Mouse (Mus musculus): Measurements from ENCODE around the gene Mcur1. TPM values are rescaled to one million over a fixed set of nuclear protein-coding genes. Genes with fewer than 3 reads are reported as not detected.

The Mcur1 gene
- polyA plus RNA-seq, 1 experiment: 15.7 TPM

DNA sequence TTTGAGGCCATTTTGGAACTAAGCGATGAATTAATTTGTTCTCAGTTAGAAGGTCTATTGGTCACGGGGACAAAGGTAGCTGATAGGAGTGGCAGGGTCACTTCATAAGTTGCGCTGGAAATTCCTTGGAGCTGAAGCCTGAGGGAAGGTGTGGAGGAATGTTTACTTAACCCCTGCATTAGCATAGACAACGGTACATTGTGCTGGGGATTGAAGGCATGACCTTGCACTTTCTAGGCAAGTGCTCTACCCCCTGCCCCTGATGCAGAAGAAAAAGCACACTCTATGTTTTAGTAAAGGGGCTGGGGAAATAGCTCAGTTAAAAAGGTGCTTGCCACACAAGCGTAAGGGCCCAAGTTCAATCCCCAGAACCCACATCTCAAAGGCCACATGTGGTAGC, 33.7 kb downstream of the Mcur1 start:
- DNase-seq (ENCODE audit: low spot score): no peak

DNA sequence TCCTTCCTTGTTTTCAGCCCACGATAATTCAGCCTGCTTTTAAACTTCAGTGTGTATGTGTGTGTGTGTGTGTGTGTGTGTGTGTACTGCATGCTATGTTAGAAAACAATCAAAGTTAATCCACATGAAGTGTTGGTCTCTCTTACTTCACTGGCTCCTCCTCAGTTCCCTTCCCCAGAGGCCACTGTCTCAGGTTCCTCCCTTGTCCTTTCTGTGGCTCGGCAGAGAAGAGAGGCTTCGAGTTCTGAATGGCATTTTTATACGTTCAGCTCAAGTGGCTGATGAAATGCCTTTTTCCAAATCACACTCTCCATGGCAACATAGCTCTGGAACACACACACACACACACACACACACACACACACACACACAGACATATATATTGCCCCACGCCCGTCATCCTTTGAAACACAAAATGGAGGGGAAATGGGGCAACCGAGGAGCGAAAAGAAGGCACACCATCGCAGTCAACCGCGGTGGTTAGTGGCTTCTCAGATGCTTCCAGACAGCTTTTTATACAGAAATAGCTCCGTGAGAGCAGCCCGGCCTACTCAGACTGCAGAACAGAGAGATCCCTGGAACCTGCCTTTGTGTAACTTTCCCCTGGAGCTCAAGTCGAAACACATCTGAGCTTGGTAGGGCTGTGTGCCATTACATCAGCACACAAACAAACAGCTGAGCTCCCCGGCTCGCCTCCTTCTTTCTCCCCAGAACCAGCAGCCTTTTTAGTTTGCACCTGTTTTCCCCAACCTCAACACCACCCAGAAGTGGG, 34.4 kb downstream of the Mcur1 start:
- DNase-seq (ENCODE audit: low spot score): no peak

- DNase-seq (ENCODE audit: low spot score): no peak
Observed at GRCm38 (mm10) chr13:43524491-43525362, 35.3 kb downstream of the Mcur1 start.

- no peak for DNase-seq (ENCODE audit: low spot score)
Observed at GRCm38 (mm10) chr13:43523906-43524480, 36.0 kb downstream of the Mcur1 start.

DNA sequence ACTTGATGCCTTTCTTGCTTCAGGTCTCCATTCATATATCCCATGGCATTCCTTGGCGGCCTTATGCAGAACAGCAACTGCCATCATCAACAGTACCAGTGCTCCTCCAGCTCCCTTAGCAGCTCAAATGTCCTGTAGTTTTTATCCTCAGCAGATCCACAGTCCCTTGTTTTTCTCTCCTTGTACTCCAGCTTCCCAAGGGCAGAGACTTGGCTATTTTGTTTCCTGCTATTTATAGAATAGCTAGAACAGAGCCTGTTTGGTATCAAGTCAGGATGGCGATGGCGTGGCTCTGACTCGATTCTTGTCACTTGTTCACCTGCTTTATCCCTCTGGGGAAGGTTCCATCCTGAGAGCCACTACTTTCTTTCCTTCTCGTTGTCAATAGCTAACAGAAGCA, 38.1 kb downstream of the Mcur1 start:
- DNase-seq (ENCODE audit: low spot score): no peak

DNA sequence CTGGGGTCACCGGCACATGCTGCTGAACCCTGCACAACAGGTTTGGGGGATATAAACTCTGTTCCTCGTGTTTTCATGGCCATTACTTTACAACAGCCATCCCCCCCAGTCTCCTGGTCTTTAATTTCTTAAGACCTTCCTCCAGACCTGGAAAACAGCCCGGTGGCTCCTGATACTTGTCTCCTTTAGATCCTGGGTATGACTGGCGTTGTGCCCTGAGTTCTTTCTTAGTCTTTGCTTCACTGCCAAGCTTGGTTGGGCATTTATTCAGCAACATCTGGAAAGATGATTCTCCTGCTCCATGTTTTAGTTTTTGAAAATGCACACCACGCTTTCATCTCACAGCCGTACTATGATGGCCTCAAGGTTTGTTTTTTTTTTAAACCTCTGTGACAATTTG, 40.7 kb downstream of the Mcur1 start:
- no peak for DNase-seq (ENCODE audit: low spot score)

DNA sequence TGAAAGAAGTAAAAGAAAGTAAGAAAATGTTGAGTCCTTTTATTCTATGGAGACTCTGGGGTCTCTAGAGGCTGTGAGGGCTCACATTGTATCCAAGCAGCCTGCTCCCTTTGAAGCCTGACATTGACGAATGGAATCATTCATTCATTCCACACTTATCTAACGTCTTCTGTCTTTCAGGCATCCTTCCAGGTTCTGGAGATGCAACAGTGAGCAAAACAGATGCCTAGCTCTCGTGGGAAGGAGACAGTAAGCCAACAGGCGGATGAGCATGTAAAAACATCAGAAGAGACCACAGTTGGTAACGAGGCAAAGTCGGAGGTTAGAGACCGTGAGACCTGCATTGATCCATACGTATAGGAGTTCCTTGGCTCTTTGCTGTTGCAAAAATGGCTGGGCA, 42.6 kb downstream of the Mcur1 start:
- no peak for DNase-seq (ENCODE audit: low spot score)

DNA sequence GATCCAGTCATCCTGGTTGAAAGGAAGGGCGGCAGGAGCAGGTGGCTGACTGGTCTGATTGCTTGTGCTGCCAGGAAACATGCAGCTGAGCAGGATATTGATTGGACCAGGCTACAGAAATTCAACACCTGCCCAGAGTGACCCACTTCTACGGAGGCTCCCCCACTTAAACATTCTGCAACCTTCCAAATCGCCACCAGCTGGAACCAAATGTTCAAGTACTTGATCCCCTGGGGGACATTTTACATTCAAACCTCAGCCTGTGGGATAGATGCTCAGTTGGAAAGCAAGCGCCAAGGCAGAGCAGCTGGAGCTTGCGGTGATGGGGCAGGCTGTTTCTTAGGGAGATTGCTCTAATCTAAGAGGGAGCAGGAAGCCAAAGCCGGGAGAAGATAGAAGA, 43.1 kb downstream of the Mcur1 start:
- no peak for DNase-seq (ENCODE audit: low spot score)

DNA sequence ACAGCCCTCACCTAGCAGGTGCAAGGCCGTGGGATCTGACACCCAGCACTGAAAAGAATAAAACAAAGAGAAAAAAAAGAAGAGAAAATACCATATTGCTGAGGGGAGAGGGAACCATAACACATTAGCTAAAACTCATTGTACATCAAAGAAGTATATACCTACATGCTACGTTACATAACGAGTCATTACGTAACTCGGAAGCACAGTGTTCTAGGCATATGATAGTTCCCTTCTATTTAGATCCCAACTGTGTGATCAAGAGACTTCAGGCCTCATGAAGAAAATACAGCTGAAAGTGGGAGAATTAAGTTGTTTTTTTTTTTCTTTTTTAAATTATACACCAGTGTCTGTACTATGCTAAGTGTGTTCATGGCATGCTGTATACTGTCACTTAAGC, 43.9 kb downstream of the Mcur1 start:
- no peak for DNase-seq (ENCODE audit: low spot score)

DNA sequence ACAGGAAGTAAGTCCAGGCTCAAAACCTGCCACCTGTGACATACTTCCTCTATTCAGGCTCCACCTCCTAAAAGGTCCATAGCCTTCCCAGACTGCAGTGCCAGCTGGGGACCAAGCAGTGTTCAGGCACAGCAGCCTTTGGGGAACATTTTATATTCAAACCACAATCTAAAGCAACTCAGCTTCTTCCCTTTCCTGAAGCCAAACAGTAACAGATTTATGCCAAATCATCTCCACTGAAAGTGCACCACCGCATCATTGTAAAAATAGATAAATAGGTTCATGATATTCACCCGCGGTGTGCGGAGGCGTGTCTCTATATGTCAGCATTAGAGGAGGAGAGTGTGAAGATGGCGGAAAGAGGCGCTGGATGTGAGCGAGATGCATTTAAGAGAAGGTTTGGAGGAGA, 45.0 kb downstream of the Mcur1 start:
- no peak for DNase-seq (ENCODE audit: low spot score)

GRCm38 (mm10) chr13:43512736-43513135, 47.3 kb downstream of the Mcur1 start:
- DNase-seq (ENCODE audit: low spot score): no peak

DNA sequence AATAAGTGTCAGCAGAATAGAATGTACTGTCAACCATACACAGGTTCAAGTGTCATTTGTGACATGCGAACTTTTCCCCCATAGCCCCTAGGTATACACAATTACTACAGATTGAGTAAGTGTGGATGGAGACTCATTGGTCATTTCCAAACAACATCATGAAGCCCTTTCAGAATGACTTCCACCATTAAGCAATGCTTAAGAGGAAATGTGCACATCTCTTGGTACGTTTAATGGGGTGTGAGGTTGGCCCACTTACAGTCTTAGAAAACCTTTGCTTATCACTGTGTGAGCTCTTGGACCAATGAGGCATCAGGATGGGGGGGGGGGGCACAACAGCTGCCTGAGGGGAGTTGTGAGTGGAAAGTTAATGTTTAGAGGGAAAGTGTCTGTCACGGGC, 54.2 kb downstream of the Mcur1 start:
- no peak for DNase-seq (ENCODE audit: low spot score)

DNA sequence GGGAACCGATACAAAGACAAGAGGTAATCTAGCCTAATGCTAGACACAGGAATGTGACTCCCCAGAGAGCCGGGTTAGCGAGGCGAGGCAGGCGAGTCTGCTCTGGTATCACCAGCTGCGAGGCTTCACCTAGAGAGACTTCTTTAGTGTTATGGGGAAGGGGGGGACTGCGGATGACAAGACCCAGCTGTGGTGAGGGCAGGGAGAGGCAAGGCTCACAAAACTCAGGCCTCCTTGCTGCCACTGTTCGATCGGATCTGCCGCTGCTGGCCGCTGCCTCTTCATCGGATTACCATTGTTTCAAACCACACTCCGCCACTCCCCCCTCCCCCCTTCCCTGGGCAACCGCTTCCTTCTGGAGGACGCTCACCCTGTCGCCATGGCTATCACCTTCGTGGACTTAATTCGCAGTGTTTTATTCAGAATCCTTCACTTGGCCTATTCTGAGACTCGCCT, 56.6 kb downstream of the Mcur1 start:
- DNase-seq (ENCODE audit: low spot score): no peak

- DNase-seq (ENCODE audit: low spot score): no peak
Observed at GRCm38 (mm10) chr13:43501601-43502000, 58.4 kb downstream of the Mcur1 start.

GRCm38 (mm10) chr13:43500483-43500850, 59.5 kb downstream of the Mcur1 start:
- DNase-seq (ENCODE audit: low spot score): no peak

DNA sequence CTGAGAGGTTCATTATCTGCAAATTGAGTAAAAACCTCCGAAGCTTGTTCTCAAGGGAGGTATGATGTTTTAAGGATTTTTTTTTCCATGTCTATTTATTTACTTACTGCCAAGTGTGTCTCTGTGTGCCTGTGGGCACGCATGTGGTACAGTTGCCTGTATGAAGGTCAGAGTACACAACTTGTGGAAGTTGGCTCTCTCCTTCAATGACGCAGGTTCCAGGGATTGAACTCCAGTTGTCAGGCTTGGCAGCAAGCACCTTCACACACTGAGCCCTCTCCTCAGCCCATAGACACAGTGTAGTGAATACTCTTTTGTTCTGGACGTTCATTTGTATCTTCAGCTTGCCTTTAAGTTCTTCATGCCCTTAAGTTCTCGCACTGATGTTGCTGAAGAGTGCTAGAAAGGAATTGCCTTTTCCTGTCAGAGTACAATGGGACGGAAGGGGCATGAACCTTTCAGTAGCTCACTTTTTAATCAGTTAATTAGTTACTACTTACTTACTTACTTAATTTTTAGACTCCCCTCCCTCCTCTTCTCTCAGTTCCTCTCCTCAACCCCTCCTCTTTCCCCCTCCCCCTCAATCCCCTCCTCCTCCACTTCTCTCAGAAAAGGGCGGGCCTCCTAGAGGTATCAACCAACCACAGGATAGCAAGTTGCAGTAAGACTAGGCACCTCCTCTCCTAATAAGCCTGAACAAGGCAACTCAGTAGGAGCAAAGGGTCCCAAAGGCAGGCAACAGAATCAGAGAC, 60.1 kb downstream of the Mcur1 start:
- DNase-seq (ENCODE audit: low spot score): no peak

DNA sequence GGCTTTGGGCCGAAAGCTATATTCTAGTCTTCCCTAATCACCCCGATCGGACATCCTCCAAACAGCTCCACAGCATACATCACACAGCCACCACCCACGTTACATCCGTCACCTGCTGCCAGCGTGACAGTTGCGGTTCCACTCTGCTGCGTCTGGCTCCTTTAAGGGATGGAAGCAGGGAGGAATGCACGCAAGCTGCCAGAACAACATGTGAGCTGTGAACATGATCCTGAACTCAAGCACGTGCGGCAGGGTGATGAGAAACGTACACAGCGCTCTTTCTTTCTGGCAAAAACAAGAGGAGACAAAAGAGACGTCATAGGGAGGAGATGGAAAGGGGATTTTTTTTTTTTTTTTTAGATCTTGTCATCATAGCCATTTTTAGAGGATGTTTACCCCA, 61.1 kb downstream of the Mcur1 start:
- no peak for DNase-seq (ENCODE audit: low spot score)

- no peak for DNase-seq (ENCODE audit: low spot score)
Observed at GRCm38 (mm10) chr13:43497769-43498168, 62.2 kb downstream of the Mcur1 start.

GRCm38 (mm10) chr13:43496660-43497059, 63.3 kb downstream of the Mcur1 start:
- no peak for DNase-seq (ENCODE audit: low spot score)

GRCm38 (mm10) chr13:43495645-43496044, 64.3 kb downstream of the Mcur1 start:
- no peak for DNase-seq (ENCODE audit: low spot score)

GRCm38 (mm10) chr13:43493725-43494124, 66.3 kb downstream of the Mcur1 start:
- no peak for DNase-seq (ENCODE audit: low spot score)

DNA sequence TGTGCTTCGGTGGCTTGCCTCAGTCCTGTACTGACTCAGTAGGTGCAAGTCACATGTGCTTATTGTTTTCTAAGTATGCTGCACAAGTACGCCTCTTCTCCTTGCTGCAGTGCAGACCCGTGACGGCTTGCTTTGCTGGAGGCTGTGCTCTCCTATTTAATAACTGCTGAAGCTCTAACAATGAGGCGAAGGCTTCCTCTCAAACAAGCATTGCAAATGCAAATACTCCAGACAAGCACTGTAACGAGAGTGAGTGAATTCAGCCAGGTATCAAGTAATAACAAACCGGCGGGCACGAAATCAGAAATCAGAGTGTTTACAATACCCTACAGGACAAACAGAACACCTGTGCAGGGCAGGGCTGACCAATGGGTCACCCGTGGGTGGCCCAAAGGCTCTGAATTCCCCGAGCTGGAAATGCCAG, 66.9 kb downstream of the Mcur1 start:
- DNase-seq (ENCODE audit: low spot score): no peak

Data from urinary bladder, adult 2 months (tissue).